Mouse (Mus musculus) cerebellum, adult 2 months (tissue): ENCODE measurements around the gene Hist1h3f.

ENCODE experiments used
- CTCF ChIP-seq: fragments of 200-500 bp; IDR thresholded peaks from 2 replicates; pipeline ENCODE4 v1.5.1; 2011; ENCODE audit warnings: low read depth, mild to moderate bottlenecking, control low read depth, low read length, moderate library complexity, borderline replicate concordance; ENCODE audit not compliant: insufficient read depth
- POLR2A ChIP-seq: fragments of 200-500 bp; IDR thresholded peaks from 2 replicates; pipeline ENCODE4 v1.6.1; 2011; ENCODE audit warnings: low read length, control low read depth, borderline replicate concordance; ENCODE audit not compliant: insufficient read depth

- no peak for TF ChIP-seq CTCF
- TF ChIP-seq POLR2A = peak; percentile 57; the same call in 1 of the 2 replicates
Observed at GRCm38 (mm10) chr13:23554925-23555838, 11.3 kb downstream of the Hist1h3f start.
